Mouse (Mus musculus): ENCODE data around the gene Lmln. TPM values are rescaled to one million over a fixed set of nuclear protein-coding genes. Genes with fewer than 3 reads are reported as not detected.
A peak's percentile ranks its signal among the peaks of the same experiment; 100 is the strongest.

Gene Lmln
- total and polyA plus RNA-seq, 3 experiments: 1.5 to 3.2 (median 2.6) TPM

GRCm38 (mm10) chr16:33077069-33077627, 14.8 kb downstream of the Lmln start:
- Histone ChIP-seq H3K27me3 (replicated peaks) (no peaks in the 10 kb centered on the region), H3K9me3 (replicated peaks; ENCODE audit: low read length) (no peaks in the 10 kb centered on the region), H3K9ac (ENCODE audit: insufficient read depth, low read depth) (no peak overlapping the region), H3K36me3 (replicated peaks in 1 of 2; ENCODE audit: control insufficient read depth in 1 of 2, insufficient read depth in 1 of 2, low read length in 1 of 2) (peaks cover 3 to 8% of the 10 kb centered on the region in 2 experiments), H3K4me3 (replicated peaks in 1 of 3; ENCODE audit: low read depth in 2 of 3, low read length in 2 of 3, poor library complexity in 1 of 3) (no peak overlapping the region), H3K79me2 (replicated peaks; ENCODE audit: control insufficient read depth, extremely low read depth, insufficient read depth, poor library complexity, severe bottlenecking) (no peaks in the 10 kb centered on the region), H3K4me1 (ENCODE audit: control insufficient read depth in 1 of 2, insufficient read depth in 2 of 2) (peaks cover 12 to 52% of the 10 kb centered on the region in 2 experiments), H3K4me2 (ENCODE audit: insufficient read depth, low read depth, poor library complexity, severe bottlenecking) (no peak overlapping the region), H3K27ac (ENCODE audit: insufficient read depth, low read depth) (no peak overlapping the region)
- in situ Hi-C loops (cut with MboI; ENCODE audit: low pct_ligation_motif_present, low pct_unique_long_range_greater_than_20kb, low sequenced_read_pairs) (no loop called here), dilution Hi-C loops (cut with MboI; ENCODE audit: extremely low pct_ligation_motif_present, extremely low pct_unique_long_range_greater_than_20kb, low sequenced_read_pairs) (no loop called here)
- DNase-seq (ENCODE audit: extremely low read depth): no peak
- no peak for TF ChIP-seq NRF1 (IDR thresholded peaks at IDR 0.05; ENCODE audit: low read depth, low read length)
- no peak for TF ChIP-seq SMC3 (IDR thresholded peaks at IDR 0.05; ENCODE audit: low read depth, low read length)
- no peak for TF ChIP-seq ZC3H11A (IDR thresholded peaks at IDR 0.05; ENCODE audit: low read depth, low read length)
- peak; percentile 70 for TF ChIP-seq EP300 (IDR thresholded peaks at IDR 0.05; ENCODE audit: low read length)
- TF ChIP-seq ZMIZ1 (IDR thresholded peaks at IDR 0.05; ENCODE audit: low read depth, low read length): no peak
- no peak for TF ChIP-seq BHLHE40 (IDR thresholded peaks at IDR 0.05; ENCODE audit: low read depth, low read length)
- TF ChIP-seq HCFC1 (IDR thresholded peaks at IDR 0.05; ENCODE audit: low read depth, low read length): no peak
- no peak for TF ChIP-seq MAFK (IDR thresholded peaks at IDR 0.05; ENCODE audit: insufficient replicate concordance, low read length)
- no peak for TF ChIP-seq MYC (IDR thresholded peaks at IDR 0.05; ENCODE audit: low read depth, low read length)
- TF ChIP-seq ZKSCAN1 (IDR thresholded peaks at IDR 0.05; ENCODE audit: borderline replicate concordance, low read depth, low read length): peak; percentile 79
- TF ChIP-seq GABPA (IDR thresholded peaks at IDR 0.05; ENCODE audit: insufficient replicate concordance, low read depth, low read length): no peak
- TF ChIP-seq MAZ (IDR thresholded peaks at IDR 0.05; ENCODE audit: low read depth, low read length): no peak

GRCm38 (mm10) chr16:33080063-33080462, 17.7 kb downstream of the Lmln start:
- DNase-seq (ENCODE audit: extremely low read depth): no peak
- no peak overlapping the region for H3K4me3 ChIP-seq (replicated peaks in 1 of 3; ENCODE audit: low read depth in 2 of 3, low read length in 2 of 3, poor library complexity in 1 of 3)
- H3K27ac ChIP-seq (ENCODE audit: insufficient read depth, low read depth): no peak overlapping the region
- TF ChIP-seq CHD2 (IDR thresholded peaks at IDR 0.05; ENCODE audit: low read length) (no peak), GABPA (IDR thresholded peaks at IDR 0.05; ENCODE audit: insufficient replicate concordance, low read depth, low read length) (no peak), SMC3 (IDR thresholded peaks at IDR 0.05; ENCODE audit: low read depth, low read length) (no peak), POLR2AphosphoS2 (IDR thresholded peaks at IDR 0.05; ENCODE audit: low read depth, low read length) (no peak), USF2 (conservative IDR thresholded peaks at IDR 0.05; ENCODE audit: low read depth, low read length) (no peak)
- peaks cover 10 to 37% of the 10 kb centered on the region in 2 experiments for H3K4me1 ChIP-seq (ENCODE audit: control insufficient read depth in 1 of 2, insufficient read depth in 2 of 2)
- H3K27me3 ChIP-seq (replicated peaks): no peaks in the 10 kb centered on the region
- no peak overlapping the region for H3K9ac ChIP-seq (ENCODE audit: insufficient read depth, low read depth)
- dilution Hi-C loops (cut with MboI; ENCODE audit: extremely low pct_ligation_motif_present, extremely low pct_unique_long_range_greater_than_20kb, low sequenced_read_pairs) (no loop called here), in situ Hi-C loops (cut with MboI; ENCODE audit: low pct_ligation_motif_present, low pct_unique_long_range_greater_than_20kb, low sequenced_read_pairs) (no loop called here)
- no peak overlapping the region for H3K4me2 ChIP-seq (ENCODE audit: insufficient read depth, low read depth, poor library complexity, severe bottlenecking)
- H3K36me3 ChIP-seq (replicated peaks in 1 of 2; ENCODE audit: control insufficient read depth in 1 of 2, insufficient read depth in 1 of 2, low read length in 1 of 2): peaks cover 1 to 10% of the 10 kb centered on the region in 2 experiments
- H3K9me3 ChIP-seq (replicated peaks; ENCODE audit: low read length): no peaks in the 10 kb centered on the region
- no peaks in the 10 kb centered on the region for H3K79me2 ChIP-seq (replicated peaks; ENCODE audit: control insufficient read depth, extremely low read depth, insufficient read depth, poor library complexity, severe bottlenecking)
